Mouse (Mus musculus) WW6 (cell line): ENCODE data around the gene Actl11.

Experiments used
- DNase-seq: peaks from one replicate; pipeline ENCODE4 v3.0.0-alpha.2; 2013; ENCODE audit warnings: low read depth, low spot score

Actl11 gene

GRCm38 (mm10) chr9:107928169-107928568 is at the start of gene Actl11:
Gene Actl11, plus strand, starts transcription at chr9:107928469.
- no peak for DNase-seq

GRCm38 (mm10) chr9:107880411-107880810 is 47.9 kb upstream of the Actl11 start:
- DNase-seq = no peak

- no peak for DNase-seq
Measured at GRCm38 (mm10) chr9:107887804-107888266, 40.4 kb upstream of the Actl11 start, which contains the start of gene Mon1a. Gene Mon1a, plus strand, starts transcription at chr9:107888151.

GRCm38 (mm10) chr9:107888267-107888850 is 39.9 kb upstream of the Actl11 start:
- DNase-seq = no peak

GRCm38 (mm10) chr9:107890260-107890659 is 38.0 kb upstream of the Actl11 start:
- DNase-seq = no peak

- DNase-seq = no peak
Measured at GRCm38 (mm10) chr9:107891023-107891422, 37.2 kb upstream of the Actl11 start.

GRCm38 (mm10) chr9:107898563-107898962 is 29.7 kb upstream of the Actl11 start:
- no peak for DNase-seq

GRCm38 (mm10) chr9:107899855-107900254 is 28.4 kb upstream of the Actl11 start:
- DNase-seq = no peak

- peak; percentile 87 for DNase-seq
Measured at GRCm38 (mm10) chr9:107900840-107901626, 27.2 kb upstream of the Actl11 start.

GRCm38 (mm10) chr9:107901627-107901914 is 26.7 kb upstream of the Actl11 start:
- DNase-seq = no peak

- DNase-seq = peak; percentile 68
Measured at GRCm38 (mm10) chr9:107904726-107905125, 23.5 kb upstream of the Actl11 start.

GRCm38 (mm10) chr9:107906252-107906966 is 21.9 kb upstream of the Actl11 start, which contains the start of gene Mst1r:
Gene Mst1r, plus strand, starts transcription at chr9:107906873.
- no peak for DNase-seq

- DNase-seq = no peak
Measured at GRCm38 (mm10) chr9:107906967-107907800, 21.1 kb upstream of the Actl11 start.

GRCm38 (mm10) chr9:107907801-107908120 is 20.5 kb upstream of the Actl11 start:
- no peak for DNase-seq

GRCm38 (mm10) chr9:107908410-107909158 is 19.7 kb upstream of the Actl11 start:
- no peak for DNase-seq

GRCm38 (mm10) chr9:107910025-107910769 is 18.1 kb upstream of the Actl11 start:
- DNase-seq = no peak

- no peak for DNase-seq
Measured at GRCm38 (mm10) chr9:107914764-107915420, 13.4 kb upstream of the Actl11 start.

GRCm38 (mm10) chr9:107917895-107918608 is 10.2 kb upstream of the Actl11 start:
- no peak for DNase-seq

GRCm38 (mm10) chr9:107918884-107919283 is 9.4 kb upstream of the Actl11 start:
- no peak for DNase-seq
